Mouse (Mus musculus): ENCODE measurements around the gene Ghdc.

GRCm38 (mm10) chr11:100747114-100747513 is 23.6 kb downstream of the Ghdc start:
- no peak for TF ChIP-seq CTCF (IDR thresholded peaks at IDR 0.05; ENCODE audit: control insufficient read depth, insufficient read depth, low read length)
- no peak for TF ChIP-seq POLR2A (IDR thresholded peaks at IDR 0.05; ENCODE audit: borderline replicate concordance, control insufficient read depth, low read depth, low read length)

All from bone marrow, adult 2 months (tissue).